Mouse (Mus musculus) adrenal gland, adult 18-20 months (tissue): ENCODE data around the gene Tmem100. TPM values are rescaled to one million over a fixed set of nuclear protein-coding genes. Genes with fewer than 3 reads are reported as not detected.

Experiments
- DNase-seq, 2 experiments: peaks; one replicate each; pipeline ENCODE4 v3.0.0; 2021 to 2022; ENCODE audit warnings: low spot score in 2 of 2
- long read RNA-seq, 2 experiments: library from polyadenylated mRNA; stranded (forward); transcript quantifications; one replicate each; pipeline ENCODE4 v2.0.0; 2021
- total RNA-seq, 2 experiments: library from RNA; stranded (reverse); gene quantifications; 1 replicate in 1 of 2; 2 replicates in 1 of 2; pipeline ENCODE4 v1.2.3; 2021

Gene Tmem100
- 1 to 10 TPM; 3.9 to 5.9 TPM for total RNA-seq
- long read RNA-seq, experiment 1, partial matches to known transcripts: 0 of 5 reads
- long read RNA-seq, experiment 1, other reads (novel, unspliced or antisense): 2 of 5 reads
- long read RNA-seq, experiment 2, partial matches to known transcripts: 1 of 6 reads
- long read RNA-seq, experiment 2, other reads (novel, unspliced or antisense): 1 of 6 reads

DNA sequence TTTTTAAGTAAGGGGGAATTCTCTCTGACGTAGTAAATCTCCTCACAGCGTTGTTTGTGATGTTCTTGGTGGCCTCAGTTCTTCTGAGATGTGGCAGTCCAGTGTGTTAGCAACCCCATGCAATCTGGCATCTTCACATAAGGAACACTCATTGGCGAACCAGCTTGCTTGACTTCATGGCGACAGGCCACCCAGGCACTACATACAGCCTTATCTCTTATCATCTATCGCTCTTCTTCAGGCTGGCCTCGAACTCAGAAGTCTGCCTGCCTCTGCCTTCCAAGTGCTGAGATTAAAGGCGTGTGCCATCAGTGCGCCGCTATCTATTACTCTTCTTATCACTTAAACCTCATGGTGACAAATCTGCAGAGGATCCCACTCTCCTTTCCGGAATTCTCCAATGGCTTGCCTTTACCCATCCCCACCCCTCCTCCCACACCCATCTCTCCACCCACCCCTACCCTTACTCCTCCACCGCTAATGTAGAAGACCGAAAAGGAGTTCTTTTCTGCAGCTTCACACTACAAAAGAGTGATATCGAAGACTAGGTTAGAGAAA is at the start of gene Tmem100:
TSS of gene Tmem100 (plus strand) at position 508 of the 558 bp plus-strand sequence.
- DNase-seq: no peak

DNA sequence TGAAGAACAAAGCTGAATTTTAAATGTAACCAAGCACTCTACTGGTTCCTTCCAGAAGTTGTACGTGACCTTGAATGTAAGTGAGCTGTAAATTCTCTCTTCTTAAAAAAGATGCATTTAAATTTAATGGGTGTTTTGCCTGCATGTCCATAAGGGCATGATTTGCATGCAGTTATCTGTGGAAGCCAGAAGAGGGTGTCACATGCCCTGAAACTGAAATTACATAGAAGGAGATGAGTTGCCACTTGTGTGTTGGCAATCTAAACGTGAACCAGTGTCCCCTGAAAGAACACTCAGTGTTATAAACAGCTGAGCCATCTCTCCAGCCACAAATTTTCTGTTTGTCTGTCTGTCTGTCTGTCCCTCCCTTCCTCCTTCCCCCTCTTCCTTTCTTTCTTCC is 47.2 kb upstream of the Tmem100 start:
- no peak for DNase-seq

DNA sequence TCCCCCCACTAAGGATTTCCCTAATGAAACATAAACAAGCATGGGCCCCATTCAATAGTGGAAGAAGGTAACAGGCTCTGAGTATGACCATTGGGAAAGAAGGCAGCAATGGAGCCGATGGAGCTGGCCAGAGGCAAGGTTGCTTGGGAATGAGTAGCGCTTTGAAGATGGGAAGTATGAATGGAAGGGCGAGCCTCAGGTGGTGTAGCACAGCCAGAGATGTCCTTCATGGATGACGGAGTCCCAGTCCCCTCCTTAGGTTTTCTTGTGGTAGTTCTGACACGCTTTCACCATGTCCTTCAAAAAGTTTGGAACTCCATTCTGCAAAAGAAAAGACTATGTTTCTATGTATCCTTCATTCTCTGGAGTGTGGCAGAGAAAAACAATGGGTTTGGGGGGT is 45.7 kb upstream of the Tmem100 start:
- DNase-seq: no peak

DNA sequence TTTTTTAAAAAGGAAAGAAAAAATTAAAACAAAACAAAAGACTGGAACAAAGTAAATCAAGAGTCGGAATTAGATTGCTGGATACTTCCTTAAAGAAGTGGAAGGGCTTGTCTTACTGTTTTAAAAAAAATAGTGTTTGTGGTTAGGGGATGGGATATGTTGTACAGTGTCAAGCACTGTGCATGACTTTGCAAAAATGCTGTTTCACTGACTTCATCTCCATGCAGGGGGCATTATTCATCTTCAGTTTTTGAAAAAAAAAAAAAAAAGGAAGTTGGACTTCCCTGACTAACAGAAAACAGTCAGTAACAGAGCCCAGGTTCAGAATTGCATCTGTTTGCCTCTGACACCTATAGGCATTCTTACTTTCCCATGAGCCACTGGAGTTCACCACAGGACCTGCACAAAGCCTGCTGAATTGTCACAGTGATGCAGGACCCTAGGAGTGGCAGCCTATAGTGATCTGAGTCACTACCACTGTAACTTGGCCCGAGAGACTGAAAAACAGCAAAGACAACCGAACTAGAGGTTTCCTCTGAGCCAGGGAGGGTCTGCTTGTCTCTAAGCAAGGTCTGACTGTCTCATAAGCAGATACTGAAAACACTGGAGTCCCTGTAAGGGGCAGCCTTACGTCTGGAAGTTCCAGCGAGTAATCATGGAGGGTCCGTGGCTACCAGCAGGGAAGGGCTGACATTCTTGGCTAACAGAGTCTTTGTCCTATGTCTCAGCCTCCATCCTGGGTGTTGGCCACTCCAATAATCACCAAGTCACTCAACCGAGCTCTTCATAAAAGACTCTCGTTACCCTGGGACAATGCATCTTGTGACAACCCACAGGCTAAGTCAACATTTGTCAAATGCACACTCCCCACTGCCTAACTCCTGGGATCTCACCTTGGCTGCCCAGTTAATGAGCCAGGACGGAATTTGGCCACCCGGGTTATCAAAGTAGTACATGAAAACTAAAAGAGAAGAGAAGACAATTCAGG is 44.7 kb upstream of the Tmem100 start:
- DNase-seq: no peak

DNA sequence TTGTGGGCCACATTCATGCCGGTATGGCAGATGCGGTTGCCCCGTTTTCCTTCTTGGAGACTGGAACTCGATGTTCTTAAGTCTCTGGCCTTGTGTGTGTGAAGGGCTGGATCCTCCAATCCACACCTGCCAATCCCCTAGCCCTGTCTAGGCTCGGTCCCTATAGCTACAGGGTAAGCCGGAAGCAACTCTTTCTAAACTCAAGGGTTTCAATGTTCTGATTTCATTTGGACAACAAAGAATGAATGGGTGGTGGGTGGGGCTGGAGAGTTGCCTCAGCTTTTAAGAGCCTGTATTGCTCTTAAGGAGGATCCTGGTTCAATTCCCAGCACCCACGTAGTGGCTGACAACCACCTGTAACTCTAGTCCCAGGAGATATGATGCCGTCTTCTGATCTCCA is 43.6 kb upstream of the Tmem100 start:
- no peak for DNase-seq

DNA sequence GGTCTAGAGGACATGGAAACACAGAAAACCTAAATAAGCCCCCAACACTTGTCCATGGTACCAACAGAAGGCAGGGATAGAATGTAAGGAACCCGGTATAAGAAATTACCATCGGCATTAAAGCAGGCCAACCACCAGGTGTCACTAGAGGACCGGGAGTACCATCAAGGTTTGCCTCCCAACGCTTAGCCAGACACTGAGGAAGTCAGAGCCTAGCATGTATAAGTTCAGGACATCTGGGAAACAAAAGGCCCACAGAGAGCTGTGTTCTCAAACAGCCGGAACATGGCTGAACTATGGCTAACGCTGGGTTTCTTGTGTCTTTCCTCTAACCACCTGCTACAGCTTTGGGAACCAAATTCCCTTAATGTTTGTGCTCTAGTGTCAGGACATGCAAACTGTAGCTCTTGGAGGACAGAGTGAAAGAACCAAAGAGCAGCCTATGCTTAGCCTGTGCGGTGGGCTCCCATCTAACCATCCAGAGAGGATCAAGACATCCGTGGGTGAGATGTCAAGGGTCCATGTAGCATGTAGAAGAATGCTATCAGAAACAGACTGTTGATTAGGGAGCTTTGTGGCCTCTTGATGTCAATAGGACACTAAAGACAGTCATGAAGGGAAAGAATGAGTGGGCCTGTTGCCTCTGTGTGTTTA is 41.1 kb upstream of the Tmem100 start:
- DNase-seq: peak; percentile 68

DNA sequence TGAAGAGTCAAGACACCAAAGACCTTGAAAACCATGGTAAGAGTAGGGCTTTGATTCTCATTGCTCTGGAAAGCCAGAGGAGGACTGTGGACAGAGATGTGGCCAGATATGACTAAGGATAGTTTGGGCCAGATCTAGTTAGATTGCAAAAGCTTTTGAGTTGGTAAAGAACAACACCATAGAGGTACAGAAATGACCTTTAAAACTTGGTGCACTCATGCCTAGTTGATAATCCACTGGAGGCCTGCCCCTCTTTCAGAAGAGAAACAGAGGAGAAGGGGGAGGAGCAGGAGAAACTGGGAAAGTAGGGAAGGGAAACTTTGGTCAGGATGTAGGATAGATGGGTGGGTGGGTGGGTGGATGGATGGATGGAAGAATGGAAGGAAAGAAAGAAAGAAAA is 38.5 kb upstream of the Tmem100 start:
- no peak for DNase-seq

DNA sequence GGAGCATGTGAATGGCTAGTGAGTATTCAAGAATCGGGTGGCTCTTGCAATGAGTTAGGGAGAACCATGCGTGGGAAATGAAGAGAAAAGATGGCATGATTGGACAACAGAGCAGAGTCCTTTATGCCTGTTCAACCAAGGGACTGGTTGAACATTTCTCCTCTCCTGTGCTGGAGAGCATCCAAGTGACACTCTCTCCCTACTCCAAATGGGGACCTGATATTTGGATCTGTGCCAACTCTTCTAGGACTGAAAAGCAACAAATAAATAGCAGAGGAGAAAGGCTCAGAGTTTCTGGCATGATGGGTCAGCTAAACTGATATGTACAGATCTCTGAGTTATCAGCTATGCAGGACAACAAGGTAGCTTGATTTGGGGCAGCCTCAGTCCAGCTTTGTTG is 35.4 kb upstream of the Tmem100 start:
- DNase-seq: no peak

DNA sequence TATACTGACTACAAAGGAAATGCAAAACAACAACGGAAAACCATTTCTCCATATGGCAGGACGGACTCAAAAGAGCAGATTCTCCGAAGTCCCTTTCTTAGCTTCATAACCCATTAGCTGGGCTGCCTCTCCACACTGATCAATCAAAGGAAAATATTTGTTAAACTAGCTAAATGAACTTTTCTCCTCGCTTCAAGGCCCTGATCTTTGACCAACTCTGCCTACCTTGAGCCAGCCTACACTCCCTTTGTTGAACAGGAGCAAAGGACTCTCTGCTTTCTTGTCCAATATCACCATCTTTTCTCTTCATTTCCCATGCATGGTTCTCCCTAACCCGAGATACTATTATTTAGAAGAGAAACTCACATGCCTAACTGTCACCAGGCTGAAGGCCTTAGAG is 34.6 kb upstream of the Tmem100 start:
- DNase-seq: no peak

DNA sequence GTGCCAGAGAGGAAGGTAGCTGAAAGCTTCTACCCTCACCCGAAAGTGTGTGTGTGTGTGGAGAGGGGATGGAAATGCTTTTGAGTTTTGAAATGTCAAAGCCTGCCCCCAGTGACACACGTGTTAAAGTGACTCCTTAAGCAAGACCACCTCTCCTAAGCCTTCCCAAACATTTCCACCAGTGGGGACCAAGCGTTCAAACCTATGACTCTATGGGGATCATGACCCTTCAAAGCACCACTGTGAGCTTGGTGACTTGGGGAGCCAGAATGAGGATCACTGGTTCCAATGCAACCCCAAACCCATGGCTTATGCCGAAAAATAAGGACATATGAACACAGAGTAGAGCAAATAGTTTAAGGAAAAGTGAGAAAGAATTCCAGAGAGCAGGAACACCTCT is 33.7 kb upstream of the Tmem100 start:
- DNase-seq: no peak

DNA sequence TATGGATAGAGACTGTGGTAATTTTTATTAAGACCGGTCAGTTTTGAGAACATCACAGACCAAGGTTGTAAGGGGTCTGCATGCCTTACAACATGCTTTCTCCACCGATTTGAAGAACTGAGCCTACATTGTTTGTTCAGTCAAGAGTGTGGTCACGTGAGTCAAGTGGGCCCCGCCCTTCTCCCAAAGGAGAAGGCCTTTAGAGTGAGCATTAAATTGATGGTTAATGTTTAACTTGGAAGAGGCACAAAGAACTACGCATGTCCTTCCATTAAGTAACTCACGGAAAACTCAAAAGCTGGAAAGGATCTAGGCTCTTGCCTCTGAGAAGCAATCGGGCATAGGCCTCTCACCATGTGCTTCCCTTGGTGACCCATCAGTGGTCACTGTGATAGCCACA is 33.3 kb upstream of the Tmem100 start:
- DNase-seq: no peak

DNA sequence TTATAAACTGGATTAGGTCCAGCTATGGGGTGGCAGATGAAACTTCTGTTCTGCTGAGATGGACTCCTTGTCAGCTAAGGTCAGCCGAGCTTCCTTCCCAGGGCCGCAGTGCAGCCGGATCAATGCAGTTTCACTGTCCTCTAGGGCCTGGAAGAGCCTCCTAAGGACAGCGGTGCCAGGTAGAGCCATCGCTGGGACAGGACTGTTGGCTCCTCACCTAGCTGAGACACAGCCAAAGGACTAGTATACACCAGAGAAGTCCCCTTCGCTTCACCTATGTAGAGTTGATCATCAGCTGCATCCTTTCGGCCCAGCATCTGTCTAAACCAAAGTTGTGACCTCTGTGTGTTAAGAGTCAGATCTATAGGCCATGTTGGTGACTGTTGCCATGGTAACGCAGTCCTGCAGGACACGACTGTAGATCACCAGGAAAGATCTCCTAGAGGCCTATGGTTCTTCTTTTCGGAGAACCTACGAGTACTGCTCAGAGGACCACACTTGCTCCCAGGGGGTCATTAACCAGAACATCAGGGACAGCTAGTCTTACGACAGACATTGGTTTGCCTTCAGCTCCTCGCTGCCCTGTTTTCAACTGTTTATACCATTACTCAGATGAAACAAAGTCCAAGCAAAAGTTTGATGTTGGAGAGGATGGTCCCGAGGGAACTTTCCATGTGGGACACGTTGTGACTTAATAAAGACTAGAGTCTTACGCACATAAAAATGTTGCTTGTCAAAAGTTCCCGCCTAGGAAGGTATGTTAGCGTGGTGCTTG is 31.0 kb upstream of the Tmem100 start:
- DNase-seq: no peak

DNA sequence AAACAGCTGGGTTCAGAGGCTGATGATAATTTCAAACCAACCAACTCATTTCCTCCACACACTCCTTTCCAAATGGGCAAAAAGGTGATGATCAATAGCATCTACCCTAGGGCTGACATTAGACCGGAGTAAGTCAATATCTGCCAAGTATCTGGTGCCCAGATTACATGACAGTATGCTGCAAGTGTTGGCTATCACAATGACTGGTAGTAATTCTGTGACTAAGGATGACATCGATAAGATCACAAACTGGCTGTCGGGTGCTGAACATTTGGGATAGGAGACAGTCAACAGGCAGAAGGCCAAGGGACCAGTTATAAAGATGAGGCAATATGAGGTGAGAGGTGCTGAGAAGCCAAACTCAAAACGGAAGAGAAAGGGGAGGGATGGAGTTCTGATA is 29.5 kb upstream of the Tmem100 start:
- no peak for DNase-seq

DNA sequence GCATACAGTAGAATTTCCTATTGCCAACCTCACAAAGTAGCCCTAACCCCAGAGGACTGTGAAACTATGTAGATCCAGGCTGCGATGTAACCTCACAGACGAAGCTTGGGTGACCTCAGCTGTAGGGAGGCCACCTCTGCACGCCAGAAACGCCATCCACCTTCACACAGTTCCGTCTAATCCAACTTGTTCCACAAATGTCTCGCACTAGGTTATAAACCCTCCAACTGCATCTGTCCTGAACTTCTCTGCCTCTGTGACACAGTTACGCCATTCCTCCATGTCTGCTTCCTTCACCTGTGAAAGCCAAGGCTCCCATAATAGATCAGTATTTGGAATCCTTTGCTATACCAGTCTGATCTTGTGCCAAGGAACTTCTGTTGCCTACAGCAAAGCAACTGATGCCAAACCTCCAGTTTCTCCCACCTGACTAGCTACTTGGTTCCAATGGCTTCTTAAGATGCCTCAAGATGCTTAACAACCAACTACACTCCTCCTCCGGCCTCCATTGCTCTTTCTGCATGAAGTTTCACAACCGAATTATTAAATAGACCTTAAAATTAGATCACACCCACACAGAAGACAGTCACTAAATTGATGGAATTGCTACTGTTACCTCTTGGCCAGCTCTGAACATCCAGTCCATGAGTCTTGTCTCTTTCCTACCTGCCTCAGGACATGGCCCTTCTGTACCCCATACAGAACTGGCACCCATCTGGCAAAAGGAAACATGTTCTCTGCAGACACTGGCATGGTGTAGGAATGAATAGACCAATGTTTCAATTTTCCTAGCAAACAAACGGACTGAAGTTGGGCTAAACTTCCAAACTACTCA is 28.5 kb upstream of the Tmem100 start:
- DNase-seq: no peak

DNA sequence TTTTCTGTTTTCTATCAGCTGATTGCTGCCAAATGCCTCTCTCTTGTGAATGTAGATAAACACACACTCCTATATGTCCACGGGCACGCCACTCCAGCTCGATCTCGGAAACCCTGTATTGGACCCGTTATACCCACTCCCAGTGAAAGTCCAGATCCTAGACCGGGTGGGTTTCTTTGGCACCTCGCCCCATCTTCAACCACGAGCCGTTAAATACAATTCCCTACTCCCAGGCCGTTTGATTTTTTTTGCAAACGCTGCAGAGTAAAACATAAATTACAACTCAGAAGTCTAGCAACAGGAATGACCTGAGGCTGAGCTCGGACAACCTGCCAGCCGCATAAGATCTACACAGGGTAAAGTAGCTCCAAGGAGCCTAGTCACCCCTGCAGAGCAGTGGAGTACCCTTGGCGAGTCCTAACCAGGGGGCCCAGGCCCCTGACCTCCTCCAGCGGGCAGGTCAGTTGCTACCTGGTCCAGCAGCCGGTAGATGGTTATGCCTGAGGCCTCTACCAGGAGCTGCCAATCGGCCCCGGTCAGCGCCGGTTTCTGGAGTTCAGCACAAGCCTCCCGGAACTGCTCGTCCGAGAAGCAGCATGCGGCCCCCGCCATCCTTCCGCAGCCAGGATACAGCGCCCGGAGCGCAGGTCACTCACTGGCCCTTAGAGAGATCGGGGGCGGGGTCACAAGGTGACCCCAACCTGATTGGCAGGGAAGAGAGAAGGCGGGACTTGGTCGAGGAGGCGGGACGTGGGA is 27.7 kb upstream of the Tmem100 start, which contains the start of gene Pctp:
TSS of gene Pctp (minus strand) at position 664 of the 756 bp plus-strand sequence.
- peak; percentile 71 to 73 for DNase-seq

DNA sequence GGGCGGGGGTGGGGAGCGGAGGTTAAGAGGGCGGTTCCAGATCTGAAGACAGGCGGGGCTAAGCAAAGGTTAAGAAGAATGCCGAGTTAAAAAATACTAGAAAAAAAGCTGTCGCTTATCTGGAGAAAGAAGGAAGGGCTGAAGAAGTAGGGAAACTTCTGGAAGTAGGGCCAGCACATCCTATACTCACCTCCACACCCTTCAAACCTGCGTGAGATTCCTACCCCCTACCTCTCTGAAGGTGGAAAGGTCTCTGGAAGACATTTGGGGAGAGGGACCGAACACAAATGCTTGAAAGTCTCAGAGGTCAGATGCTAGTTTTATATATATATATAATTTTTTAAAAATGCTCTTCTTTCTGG is 27.2 kb upstream of the Tmem100 start:
- no peak for DNase-seq

DNA sequence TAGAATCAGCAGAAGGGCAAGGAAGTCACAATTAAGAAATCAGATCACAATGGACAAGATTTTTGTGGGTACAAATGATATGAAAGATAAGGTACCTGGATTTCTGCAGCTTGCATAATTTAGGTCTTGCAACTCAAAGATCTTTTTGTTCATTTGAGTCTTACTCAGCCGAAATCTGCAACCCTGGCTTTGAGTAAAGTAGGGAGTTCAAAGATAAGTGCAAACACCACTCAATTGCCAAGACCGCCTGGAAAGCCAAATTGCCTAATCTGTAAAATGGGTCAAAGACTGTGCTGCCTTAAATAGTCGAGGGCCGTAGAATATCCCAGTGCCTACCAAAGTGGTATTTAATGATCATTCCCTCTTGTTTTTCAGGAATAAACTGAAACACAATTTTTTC is 26.8 kb upstream of the Tmem100 start:
- no peak for DNase-seq

DNA sequence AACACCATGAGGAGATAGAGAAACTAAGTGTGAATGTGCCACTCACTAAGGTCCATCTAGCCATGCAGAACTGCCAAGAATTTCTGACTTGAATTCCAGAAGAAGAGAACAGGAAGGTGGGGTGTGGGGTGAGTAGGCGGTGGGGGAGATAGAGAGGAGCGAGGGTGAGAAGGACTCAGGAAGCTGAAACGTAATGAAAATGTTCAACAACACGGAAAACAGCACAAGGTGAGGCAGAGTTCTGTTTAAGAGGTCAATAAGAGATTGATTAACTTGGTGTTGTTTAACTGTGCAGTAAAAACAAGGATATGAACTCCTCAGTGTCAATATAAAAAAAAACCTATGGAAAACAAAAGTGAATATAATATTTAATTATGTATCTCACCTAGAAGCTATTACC is 24.0 kb upstream of the Tmem100 start:
- DNase-seq: no peak

DNA sequence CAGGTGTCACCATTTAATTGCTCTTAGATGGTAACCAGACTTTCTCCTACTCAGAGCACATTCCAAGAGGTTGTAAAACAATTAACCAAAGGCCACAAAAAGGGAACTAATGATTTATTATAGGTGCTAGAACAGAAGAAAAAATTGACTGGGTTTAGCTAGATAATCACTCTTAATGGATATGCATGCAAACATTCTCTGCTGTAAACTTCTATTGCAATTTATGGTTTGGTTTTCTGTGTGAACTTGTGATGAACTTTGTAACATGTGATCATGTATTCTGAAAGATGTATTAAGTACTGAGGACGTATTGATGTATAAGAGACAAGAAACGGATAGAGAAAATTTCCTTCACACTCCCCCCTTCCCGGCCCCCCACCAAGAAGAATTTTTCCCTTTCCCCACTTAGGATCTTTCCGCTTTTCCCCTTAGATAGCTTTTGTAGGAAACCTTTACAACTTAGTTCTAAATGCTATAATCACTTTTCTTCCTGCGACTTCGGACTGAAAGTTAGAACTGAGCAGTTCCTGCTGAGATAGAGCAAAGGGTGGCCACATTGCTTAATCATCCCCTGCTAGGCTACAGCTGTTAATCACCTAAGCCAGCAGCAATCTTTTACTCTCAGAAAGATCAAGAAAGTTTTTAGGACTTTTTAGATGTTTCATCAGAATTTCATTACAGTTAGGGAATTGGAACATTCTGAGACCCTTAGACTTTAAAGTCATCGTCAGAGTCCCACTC is 22.2 kb upstream of the Tmem100 start:
- no peak for DNase-seq
